Mouse (Mus musculus): Measurements from ENCODE around the gene Kif2c. TPM values are rescaled to one million over a fixed set of nuclear protein-coding genes. Genes with fewer than 3 reads are reported as not detected.
A peak's percentile ranks its signal among the peaks of the same experiment; 100 is the strongest.

Gene Kif2c
- polyA plus RNA-seq, 1 experiment: not detected

DNA sequence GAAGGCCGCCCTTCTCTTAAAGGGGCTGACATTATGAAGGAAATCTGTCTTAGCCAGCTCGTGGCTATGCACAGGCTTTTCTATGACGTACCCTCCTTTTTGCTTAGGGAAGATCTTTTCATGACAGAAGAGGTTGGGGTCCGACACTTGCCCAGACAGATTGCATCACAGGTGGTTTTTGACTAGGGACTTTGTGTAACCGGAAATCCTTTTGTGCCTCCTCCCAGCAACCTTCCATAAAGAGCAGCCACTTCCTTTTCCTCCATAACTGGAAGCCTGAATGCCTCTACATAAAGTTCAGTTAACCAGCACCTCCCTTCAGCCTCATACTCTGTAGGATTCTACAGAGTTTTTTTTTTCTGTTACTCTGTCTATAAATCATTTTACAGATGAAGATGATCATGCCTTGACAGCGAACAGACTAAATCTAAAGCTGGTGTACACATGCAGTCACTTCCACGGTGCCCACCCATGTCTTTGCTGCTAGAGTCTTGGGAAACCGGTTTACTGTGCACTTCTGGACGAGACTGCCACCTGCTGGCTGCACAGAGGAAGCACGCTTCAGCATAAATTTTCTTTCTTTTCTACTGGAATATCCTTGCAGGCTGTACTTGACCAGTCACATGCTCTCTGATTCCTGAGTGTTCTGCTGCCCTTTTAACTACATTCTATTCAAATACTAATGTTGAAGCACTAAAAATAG lies 36.2 kb upstream of the Kif2c start:
- no peak overlapping the region for H3K4me3 ChIP-seq (ENCODE audit: insufficient read depth, low read depth, low read length)
- whole genome bisulfite sequencing: 35% methylated on average over 10 of the region's 10 CpGs
- no peak for TF ChIP-seq POLR2A (IDR thresholded peaks at IDR 0.05; ENCODE audit: insufficient read depth, low read depth, low read length)
- TF ChIP-seq CTCF (IDR thresholded peaks at IDR 0.05; ENCODE audit: insufficient read depth, low read depth, low read length): peak; percentile 31; the same call in 1 of the 2 replicates

DNA sequence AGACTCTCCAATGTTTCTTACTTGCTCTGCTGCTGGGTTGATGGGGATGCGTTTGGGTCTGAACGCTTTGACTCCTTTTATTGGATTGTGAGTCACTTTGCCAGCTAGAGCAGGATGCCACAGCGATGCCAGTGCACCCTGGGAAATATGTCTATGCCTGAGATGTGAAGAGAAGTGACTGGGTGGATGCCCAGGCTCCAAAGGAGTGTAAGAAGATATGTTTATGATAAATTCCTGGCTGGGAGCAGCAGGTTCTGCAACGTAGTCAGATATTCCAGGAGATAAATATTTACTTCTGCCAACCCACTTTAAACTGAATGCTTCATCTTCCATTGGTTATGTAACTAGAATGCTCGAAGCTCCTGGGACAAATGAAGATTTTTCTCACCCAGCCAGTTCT lies 34.6 kb upstream of the Kif2c start:
- H3K4me3 ChIP-seq (ENCODE audit: insufficient read depth, low read depth, low read length): no peak overlapping the region
- 46% methylated on average over 5 of the region's 5 CpGs for WGBS
- H3K4me1 ChIP-seq (ENCODE audit: control insufficient read depth, insufficient read depth, low read length): peaks cover 7% of the 10 kb centered on the region; the same call in 1 of the 2 replicates
- no peak overlapping the region for H3K27ac ChIP-seq (ENCODE audit: insufficient read depth, low read depth, low read length)
- no peak for TF ChIP-seq CTCF (IDR thresholded peaks at IDR 0.05; ENCODE audit: insufficient read depth, low read depth, low read length)
- no peak for TF ChIP-seq POLR2A (IDR thresholded peaks at IDR 0.05; ENCODE audit: insufficient read depth, low read depth, low read length)

More for the DNA sequence above, 36.2 kb upstream of the Kif2c start:
- H3K4me1 ChIP-seq (ENCODE audit: control insufficient read depth, insufficient read depth, low read length): peaks cover 7% of the 10 kb centered on the region; the same call in 1 of the 2 replicates
- H3K27ac ChIP-seq (ENCODE audit: insufficient read depth, low read depth, low read length): no peak overlapping the region

GRCm38 (mm10) chr4:117214250-117214649 lies 31.8 kb upstream of the Kif2c start:
- peaks cover 7% of the 10 kb centered on the region; the same call in 1 of the 2 replicates for H3K4me1 ChIP-seq (ENCODE audit: control insufficient read depth, insufficient read depth, low read length)
- H3K4me3 ChIP-seq (ENCODE audit: insufficient read depth, low read depth, low read length): no peak overlapping the region
- WGBS: 85% methylated on average over 6 of the region's 6 CpGs
- TF ChIP-seq CTCF (IDR thresholded peaks at IDR 0.05; ENCODE audit: insufficient read depth, low read depth, low read length) (no peak), POLR2A (IDR thresholded peaks at IDR 0.05; ENCODE audit: insufficient read depth, low read depth, low read length) (no peak)
- H3K27ac ChIP-seq (ENCODE audit: insufficient read depth, low read depth, low read length): no peak overlapping the region

- Histone ChIP-seq H3K27ac (ENCODE audit: insufficient read depth, low read depth, low read length) (no peak overlapping the region), H3K4me1 (ENCODE audit: control insufficient read depth, insufficient read depth, low read length) (no peaks in the 10 kb centered on the region), H3K4me3 (ENCODE audit: insufficient read depth, low read depth, low read length) (no peak overlapping the region)
- TF ChIP-seq CTCF (IDR thresholded peaks at IDR 0.05; ENCODE audit: insufficient read depth, low read depth, low read length) (no peak), POLR2A (IDR thresholded peaks at IDR 0.05; ENCODE audit: insufficient read depth, low read depth, low read length) (no peak)
- WGBS: 5% methylated on average over 20 of the region's 20 CpGs
Measured at GRCm38 (mm10) chr4:117210147-117211074, 28.0 kb upstream of the Kif2c start.

- TF ChIP-seq CTCF (IDR thresholded peaks at IDR 0.05; ENCODE audit: insufficient read depth, low read depth, low read length) (no peak), POLR2A (IDR thresholded peaks at IDR 0.05; ENCODE audit: insufficient read depth, low read depth, low read length) (no peak)
- H3K27ac ChIP-seq (ENCODE audit: insufficient read depth, low read depth, low read length): no peak overlapping the region
- 83% methylated on average over 6 of the region's 6 CpGs for WGBS
- no peaks in the 10 kb centered on the region for H3K4me1 ChIP-seq (ENCODE audit: control insufficient read depth, insufficient read depth, low read length)
- H3K4me3 ChIP-seq (ENCODE audit: insufficient read depth, low read depth, low read length): no peak overlapping the region
Measured at GRCm38 (mm10) chr4:117209592-117209991, 27.2 kb upstream of the Kif2c start.

- no peak overlapping the region for H3K4me3 ChIP-seq (ENCODE audit: insufficient read depth, low read depth, low read length)
- 59% methylated on average over 4 of the region's 4 CpGs for WGBS
- TF ChIP-seq POLR2A (IDR thresholded peaks at IDR 0.05; ENCODE audit: insufficient read depth, low read depth, low read length): no peak
- TF ChIP-seq CTCF (IDR thresholded peaks at IDR 0.05; ENCODE audit: insufficient read depth, low read depth, low read length): no peak
- no peak overlapping the region for H3K27ac ChIP-seq (ENCODE audit: insufficient read depth, low read depth, low read length)
- H3K4me1 ChIP-seq (ENCODE audit: control insufficient read depth, insufficient read depth, low read length): no peaks in the 10 kb centered on the region
Measured at GRCm38 (mm10) chr4:117202992-117203354, 20.5 kb upstream of the Kif2c start.

DNA sequence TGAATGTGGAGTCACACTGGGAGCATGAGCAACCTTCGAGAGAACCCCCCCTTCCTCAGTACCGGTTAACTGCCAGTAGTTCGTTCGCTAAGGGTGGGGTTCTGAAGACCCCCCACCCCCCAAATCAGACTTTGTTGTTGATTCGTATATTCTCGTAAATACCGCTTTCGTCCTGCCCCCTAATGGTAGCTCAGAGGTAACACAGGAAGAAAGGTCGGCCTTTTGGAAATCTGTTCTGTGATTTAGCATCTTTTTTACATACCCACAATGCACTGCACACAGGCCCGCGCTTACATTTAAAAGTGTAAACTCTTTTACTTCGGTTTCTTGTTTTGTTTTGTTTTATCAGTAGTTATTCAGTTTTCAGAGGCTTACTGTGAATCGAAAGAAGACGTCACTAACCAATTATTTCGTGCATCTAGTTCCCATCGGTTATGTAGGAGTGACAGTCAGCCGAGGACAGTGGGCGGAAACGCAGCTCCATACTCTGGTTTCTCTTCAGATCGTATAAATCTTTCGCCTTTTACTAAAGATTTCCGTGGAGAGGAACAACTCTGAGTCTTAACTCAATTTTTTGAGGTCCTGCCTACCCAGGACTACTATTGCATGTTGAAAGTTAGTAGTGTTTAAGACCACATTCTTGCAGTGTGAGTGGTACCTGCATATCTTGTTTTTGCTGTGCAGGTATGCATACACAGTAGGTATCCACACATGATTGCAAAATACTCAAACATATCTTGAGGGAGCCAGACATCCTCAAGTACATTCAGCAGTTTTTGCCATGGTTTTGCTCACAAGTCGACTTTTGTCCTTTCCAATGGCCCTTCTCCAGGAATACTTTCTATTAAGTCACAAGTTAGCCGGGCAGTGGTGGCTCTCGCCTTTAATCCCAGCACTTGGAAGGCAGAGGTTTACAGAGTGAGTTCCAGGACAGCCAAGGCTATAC lies 19.9 kb upstream of the Kif2c start:
- TF ChIP-seq CTCF (IDR thresholded peaks at IDR 0.05; ENCODE audit: insufficient read depth, low read depth, low read length) (peak; percentile 52; the same call in 1 of the 2 replicates), POLR2A (IDR thresholded peaks at IDR 0.05; ENCODE audit: insufficient read depth, low read depth, low read length) (no peak)
- peak overlapping the region; percentile 33 for H3K4me3 ChIP-seq (ENCODE audit: insufficient read depth, low read depth, low read length)
- H3K4me1 ChIP-seq (ENCODE audit: control insufficient read depth, insufficient read depth, low read length): no peaks in the 10 kb centered on the region
- no peak overlapping the region for H3K27ac ChIP-seq (ENCODE audit: insufficient read depth, low read depth, low read length)
- 1% methylated on average over 25 of the region's 25 CpGs for WGBS

DNA sequence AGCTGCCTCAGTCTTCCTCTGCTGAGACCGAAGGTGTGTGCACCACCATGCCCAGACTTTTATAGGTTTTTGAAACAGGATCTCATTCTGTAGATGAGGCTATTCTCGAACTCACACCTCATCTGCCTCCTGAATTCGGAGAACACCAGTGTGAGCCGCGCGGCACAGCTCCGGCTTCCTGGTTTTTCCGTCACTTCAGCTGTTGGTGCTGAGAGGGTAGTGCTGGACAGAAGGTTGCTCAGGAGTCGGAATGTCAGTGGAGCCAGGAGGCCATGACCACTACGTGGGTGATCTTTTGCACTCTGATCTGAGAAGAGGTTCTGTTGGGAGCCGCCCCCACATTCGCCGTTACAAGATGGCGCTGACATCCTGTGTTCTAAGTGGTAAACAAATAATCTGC lies 9.4 kb upstream of the Kif2c start:
- 97% methylated on average over 14 of the region's 14 CpGs for WGBS
- TF ChIP-seq POLR2A (IDR thresholded peaks at IDR 0.05; ENCODE audit: insufficient read depth, low read depth, low read length) (no peak), CTCF (IDR thresholded peaks at IDR 0.05; ENCODE audit: insufficient read depth, low read depth, low read length) (no peak)
- no peak overlapping the region for H3K4me3 ChIP-seq (ENCODE audit: insufficient read depth, low read depth, low read length)
- no peak overlapping the region for H3K27ac ChIP-seq (ENCODE audit: insufficient read depth, low read depth, low read length)
- peaks cover 3% of the 10 kb centered on the region; the same call in 1 of the 2 replicates for H3K4me1 ChIP-seq (ENCODE audit: control insufficient read depth, insufficient read depth, low read length)
